Mouse (Mus musculus) G1E (cell line): ENCODE data around the gene Slc37a1. TPM values are rescaled to one million over a fixed set of nuclear protein-coding genes. Genes with fewer than 3 reads are reported as not detected.

Source experiments
- ATAC-seq: 2 replicates; pipeline ENCODE4 v1.8.0; 2016; ENCODE audit warnings: mild to moderate bottlenecking; ENCODE audit not compliant: insufficient number of reproducible peaks, poor library complexity, low FRiP score, severe bottlenecking; ENCODE audit errors: extremely low read depth
- DNase-seq: peaks from one replicate; pipeline ENCODE4 v3.0.0; 2012; ENCODE audit warnings: low spot score
- H3K27me3 ChIP-seq: 2 replicates; pipeline ENCODE4 v1.6.1; 2012; ENCODE audit warnings: mild to moderate bottlenecking, low read length, inconsistent platforms; ENCODE audit not compliant: insufficient read depth
- H3K36me3 ChIP-seq: replicated peaks from 2 replicates; pipeline ENCODE3; 2012; ENCODE audit warnings: mild to moderate bottlenecking, inconsistent platforms
- H3K4me1 ChIP-seq: 2 replicates; pipeline ENCODE4 v1.6.1; 2012; ENCODE audit warnings: low read depth, low read length, inconsistent platforms, mixed read lengths; ENCODE audit not compliant: insufficient read depth
- H3K4me3 ChIP-seq: 2 replicates; pipeline ENCODE4 v1.5.1; 2012; ENCODE audit warnings: low read depth, mild to moderate bottlenecking, inconsistent platforms, low read length, moderate library complexity, mixed read lengths
- H3K9me3 ChIP-seq: replicated peaks from 2 replicates; pipeline ENCODE4 v1.6.1; 2012; ENCODE audit warnings: inconsistent platforms
- CTCF ChIP-seq: IDR thresholded peaks from 2 replicates; pipeline ENCODE4 v1.5.1; 2012; ENCODE audit warnings: low read depth, low read length, inconsistent platforms, mixed read lengths
- GATA1 ChIP-seq: IDR thresholded peaks from 2 replicates; pipeline ENCODE4 v1.6.1; 2012; ENCODE audit warnings: borderline replicate concordance, low read length, inconsistent platforms, mixed read lengths
- GATA2 ChIP-seq: IDR thresholded peaks from 2 replicates; pipeline ENCODE4 v1.6.1; 2012; ENCODE audit warnings: low read depth, low read length, inconsistent platforms, borderline replicate concordance
- POLR2AphosphoS5 ChIP-seq: IDR thresholded peaks from 2 replicates; pipeline ENCODE4 v1.6.1; 2012; ENCODE audit warnings: low read depth, low read length, inconsistent platforms; ENCODE audit not compliant: insufficient replicate concordance
- TAL1 ChIP-seq: conservative IDR thresholded peaks from 2 replicates; pipeline ENCODE4 v1.6.1; 2012; ENCODE audit warnings: low read depth, low read length, inconsistent platforms, mixed read lengths
- polyA plus RNA-seq: library from polyadenylated mRNA; stranded (reverse); fragments of >175 nt; gene quantifications from 2 replicates; pipeline ENCODE4 v1.2.3, GENCODE M21; 2012
- total RNA-seq, 2 experiments: library from RNA; stranded (forward) in 1 of 2; stranded (reverse) in 1 of 2; fragments of 200-1000 nt in 1 of 2; fragments of >200 nt in 1 of 2; fragmentation: Nextera tagmentation in 1 of 2; gene quantifications; 2 replicates each; pipeline ENCODE4 v1.2.3; 2014 to 2017

Gene Slc37a1
- total and polyA plus RNA-seq, 3 experiments: 0.38 TPM; not detected in 2

GRCm38 (mm10) chr17:31288999-31289726 is 2.6 kb downstream of the Slc37a1 start:
- H3K4me3 ChIP-seq: peak overlapping the region; percentile 30; the same call in 1 of the 2 replicates
- no peak for DNase-seq
- H3K36me3 ChIP-seq: no peaks in the 10 kb centered on the region
- H3K4me1 ChIP-seq: no peaks in the 10 kb centered on the region
- peaks cover 40% of the 10 kb centered on the region for H3K9me3 ChIP-seq
- no peak for TF ChIP-seq GATA1
- TF ChIP-seq POLR2AphosphoS5: no peak
- TF ChIP-seq CTCF: no peak
- no peak for TF ChIP-seq TAL1
- TF ChIP-seq GATA2: no peak
- ATAC-seq: no peak
- H3K27me3 ChIP-seq: no peaks in the 10 kb centered on the region

- Histone ChIP-seq H3K9me3 (peaks cover 47% of the 10 kb centered on the region), H3K4me1 (no peaks in the 10 kb centered on the region), H3K4me3 (no peak overlapping the region), H3K36me3 (no peaks in the 10 kb centered on the region), H3K27me3 (no peaks in the 10 kb centered on the region)
- no peak for ATAC-seq
- no peak for DNase-seq
- TF ChIP-seq CTCF: no peak
- no peak for TF ChIP-seq GATA1
- no peak for TF ChIP-seq TAL1
- no peak for TF ChIP-seq GATA2
- TF ChIP-seq POLR2AphosphoS5: no peak
These were observed 3.7 kb downstream of the Slc37a1 start for GRCm38 (mm10) chr17:31290311-31290710.

GRCm38 (mm10) chr17:31290859-31291258 is 4.3 kb downstream of the Slc37a1 start:
- Histone ChIP-seq H3K4me3 (no peak overlapping the region), H3K36me3 (no peaks in the 10 kb centered on the region), H3K4me1 (no peaks in the 10 kb centered on the region), H3K27me3 (no peaks in the 10 kb centered on the region), H3K9me3 (peaks cover 51% of the 10 kb centered on the region)
- DNase-seq (no peak), ATAC-seq (no peak)
- TF ChIP-seq GATA2 (no peak), POLR2AphosphoS5 (no peak), CTCF (no peak), TAL1 (no peak), GATA1 (no peak)

GRCm38 (mm10) chr17:31294363-31295214 is 8.0 kb downstream of the Slc37a1 start:
- TF ChIP-seq CTCF (no peak), POLR2AphosphoS5 (no peak), GATA1 (no peak), TAL1 (no peak)
- no peaks in the 10 kb centered on the region for H3K27me3 ChIP-seq
- no peaks in the 10 kb centered on the region for H3K4me1 ChIP-seq
- H3K36me3 ChIP-seq: no peaks in the 10 kb centered on the region
- peaks cover 53% of the 10 kb centered on the region for H3K9me3 ChIP-seq
- ATAC-seq (no peak), DNase-seq (no peak)
- H3K4me3 ChIP-seq: no peak overlapping the region

GRCm38 (mm10) chr17:31295215-31295891 is 8.8 kb downstream of the Slc37a1 start:
- no peaks in the 10 kb centered on the region for H3K27me3 ChIP-seq
- H3K9me3 ChIP-seq: peaks cover 55% of the 10 kb centered on the region
- H3K4me1 ChIP-seq: no peaks in the 10 kb centered on the region
- DNase-seq (no peak), ATAC-seq (no peak)
- H3K4me3 ChIP-seq: no peak overlapping the region
- TF ChIP-seq CTCF (no peak), GATA1 (no peak), GATA2 (no peak), TAL1 (no peak), POLR2AphosphoS5 (no peak)
- H3K36me3 ChIP-seq: no peaks in the 10 kb centered on the region
